Mouse (Mus musculus): ENCODE data around the gene Erc2. TPM values are rescaled to one million over a fixed set of nuclear protein-coding genes. Genes with fewer than 3 reads are reported as not detected.

The Erc2 gene
- total and polyA plus RNA-seq, 2 experiments = 6.1 to 7.0 TPM

DNA sequence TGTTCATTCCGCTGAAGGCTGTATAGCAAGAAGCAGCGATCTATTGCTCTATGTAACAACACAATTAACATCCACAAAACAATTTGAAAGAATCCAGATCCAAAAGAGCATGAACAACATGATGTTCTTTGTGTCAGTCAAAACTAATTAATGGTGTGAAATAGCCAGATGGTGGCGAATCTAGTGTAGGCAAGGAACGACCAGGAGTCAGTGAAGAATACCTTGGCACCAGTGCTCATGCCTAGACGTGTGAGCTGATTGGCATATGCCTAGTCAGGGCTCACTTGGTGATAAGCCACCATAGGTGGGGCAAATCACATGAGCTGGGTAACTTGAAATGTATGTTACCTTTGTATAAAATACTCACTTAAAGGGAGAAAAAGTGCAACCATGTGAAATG lies 265.3 kb downstream of the Erc2 start:
- H3K4me1 ChIP-seq (ENCODE audit: control insufficient read depth, insufficient read depth, low read length) = no peaks in the 10 kb centered on the region
- no peak for DNase-seq (ENCODE audit: extremely low read depth, low read depth, low spot score)
- no peaks in the 10 kb centered on the region for H3K27me3 ChIP-seq (ENCODE audit: control insufficient read depth, insufficient read depth, low read length)
- H3K27ac ChIP-seq (replicated peaks; ENCODE audit: insufficient read depth, low read depth, low read length) = no peak overlapping the region
- WGBS = 87% methylated on average over 5 of the region's 5 CpGs
- H3K79me2 ChIP-seq (ENCODE audit: control insufficient read depth, insufficient read depth, low read length) = no peaks in the 10 kb centered on the region
- no peak for TF ChIP-seq POLR2A (IDR thresholded peaks at IDR 0.05; ENCODE audit: extremely low read depth, insufficient read depth, low read length)
- TF ChIP-seq CTCF (IDR thresholded peaks at IDR 0.05; ENCODE audit: low read depth, low read length) = no peak
- H3K36me3 ChIP-seq (ENCODE audit: control insufficient read depth, insufficient read depth, low read length) = no peaks in the 10 kb centered on the region
- no peak overlapping the region for H3K4me3 ChIP-seq (ENCODE audit: insufficient read depth, low read depth, low read length)
- no peak overlapping the region for H3K9ac ChIP-seq (ENCODE audit: low read depth, low read length)

DNA sequence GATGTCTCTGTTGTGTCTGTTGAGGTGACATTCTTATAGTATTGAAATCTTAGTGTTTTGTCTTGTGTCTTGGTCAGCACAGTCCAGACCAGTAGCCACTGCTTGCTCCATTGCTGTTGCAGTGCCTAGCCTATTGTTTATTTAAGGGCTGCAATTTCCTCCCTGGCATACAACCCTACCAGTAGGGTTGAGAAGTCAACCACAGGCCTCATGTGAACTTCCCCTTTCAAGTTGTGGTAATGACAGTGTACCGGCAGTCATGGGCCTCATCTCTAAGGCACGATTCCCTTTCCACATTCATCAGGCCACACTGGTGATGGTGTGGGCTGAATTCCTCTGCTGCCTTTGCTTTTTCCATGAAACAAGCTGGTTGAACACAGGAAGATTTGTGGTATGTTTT lies 267.4 kb downstream of the Erc2 start:
- DNase-seq (ENCODE audit: extremely low read depth, low read depth, low spot score) = no peak
- no peak overlapping the region for H3K9ac ChIP-seq (ENCODE audit: low read depth, low read length)
- no peaks in the 10 kb centered on the region for H3K36me3 ChIP-seq (ENCODE audit: control insufficient read depth, insufficient read depth, low read length)
- TF ChIP-seq CTCF (IDR thresholded peaks at IDR 0.05; ENCODE audit: low read depth, low read length) = no peak
- TF ChIP-seq POLR2A (IDR thresholded peaks at IDR 0.05; ENCODE audit: extremely low read depth, insufficient read depth, low read length) = no peak
- H3K27ac ChIP-seq (replicated peaks; ENCODE audit: insufficient read depth, low read depth, low read length) = no peak overlapping the region
- H3K4me3 ChIP-seq (ENCODE audit: insufficient read depth, low read depth, low read length) = no peak overlapping the region
- no peaks in the 10 kb centered on the region for H3K4me1 ChIP-seq (ENCODE audit: control insufficient read depth, insufficient read depth, low read length)
- no peaks in the 10 kb centered on the region for H3K79me2 ChIP-seq (ENCODE audit: control insufficient read depth, insufficient read depth, low read length)
- no peaks in the 10 kb centered on the region for H3K27me3 ChIP-seq (ENCODE audit: control insufficient read depth, insufficient read depth, low read length)
- 80% methylated on average over 2 of the region's 2 CpGs for WGBS

DNA sequence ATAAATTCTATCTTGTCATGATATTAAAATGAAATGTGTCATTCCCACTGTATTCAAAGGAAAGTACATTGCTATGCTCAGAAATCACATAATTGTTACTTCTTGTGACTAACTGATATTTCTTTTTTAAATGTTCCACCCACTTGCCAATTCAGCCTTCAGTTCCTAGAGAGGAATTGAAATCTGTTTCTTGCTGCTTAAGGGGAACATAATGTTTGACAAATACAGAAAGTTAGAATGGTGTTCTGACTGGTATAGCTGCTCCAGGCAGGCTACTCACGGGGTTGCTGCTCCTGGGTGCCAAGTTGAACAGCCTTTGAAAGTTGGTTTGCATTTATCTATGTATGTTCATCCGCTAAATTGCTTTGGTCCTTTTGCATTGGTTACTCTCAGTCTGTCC lies 270.2 kb downstream of the Erc2 start:
- Histone ChIP-seq H3K36me3 (ENCODE audit: control insufficient read depth, insufficient read depth, low read length) (no peaks in the 10 kb centered on the region), H3K9ac (ENCODE audit: low read depth, low read length) (no peak overlapping the region), H3K4me3 (ENCODE audit: insufficient read depth, low read depth, low read length) (no peak overlapping the region), H3K4me1 (ENCODE audit: control insufficient read depth, insufficient read depth, low read length) (no peaks in the 10 kb centered on the region; the same call in 1 of the 2 replicates), H3K27ac (replicated peaks; ENCODE audit: insufficient read depth, low read depth, low read length) (no peak overlapping the region), H3K79me2 (ENCODE audit: control insufficient read depth, insufficient read depth, low read length) (no peaks in the 10 kb centered on the region), H3K27me3 (ENCODE audit: control insufficient read depth, insufficient read depth, low read length) (no peaks in the 10 kb centered on the region)
- no peak for DNase-seq (ENCODE audit: extremely low read depth, low read depth, low spot score)
- TF ChIP-seq CTCF (IDR thresholded peaks at IDR 0.05; ENCODE audit: low read depth, low read length) = no peak
- no peak for TF ChIP-seq POLR2A (IDR thresholded peaks at IDR 0.05; ENCODE audit: extremely low read depth, insufficient read depth, low read length)
- WGBS = 82% methylated on average over 2 of the region's 2 CpGs

DNA sequence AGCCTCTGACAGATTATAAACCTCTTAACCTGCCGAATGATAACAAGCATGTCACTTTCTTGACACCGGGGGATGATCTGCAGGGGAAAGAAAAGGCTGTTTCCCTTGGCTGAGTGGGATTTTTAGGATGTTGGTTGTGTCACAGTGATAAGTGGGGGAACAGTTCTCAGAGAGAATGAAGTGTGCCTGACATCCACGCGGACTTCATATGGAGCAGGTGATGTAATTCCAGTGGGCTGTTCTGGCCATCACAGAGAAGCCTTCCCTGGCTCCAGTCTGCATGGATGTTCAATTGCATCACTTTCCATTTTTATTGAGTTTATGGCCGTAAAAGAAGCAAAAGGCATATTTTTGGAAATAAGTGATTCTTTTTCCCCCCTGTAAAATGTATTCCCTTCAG lies 279.5 kb downstream of the Erc2 start:
- DNase-seq (ENCODE audit: extremely low read depth, low read depth, low spot score) = no peak
- Histone ChIP-seq H3K4me3 (ENCODE audit: insufficient read depth, low read depth, low read length) (no peak overlapping the region), H3K36me3 (ENCODE audit: control insufficient read depth, insufficient read depth, low read length) (no peaks in the 10 kb centered on the region), H3K27me3 (ENCODE audit: control insufficient read depth, insufficient read depth, low read length) (no peaks in the 10 kb centered on the region), H3K27ac (replicated peaks; ENCODE audit: insufficient read depth, low read depth, low read length) (no peak overlapping the region), H3K79me2 (ENCODE audit: control insufficient read depth, insufficient read depth, low read length) (no peaks in the 10 kb centered on the region), H3K4me1 (ENCODE audit: control insufficient read depth, insufficient read depth, low read length) (no peaks in the 10 kb centered on the region; the same call in 1 of the 2 replicates), H3K9ac (ENCODE audit: low read depth, low read length) (no peak overlapping the region)
- TF ChIP-seq CTCF (IDR thresholded peaks at IDR 0.05; ENCODE audit: low read depth, low read length) (no peak), POLR2A (IDR thresholded peaks at IDR 0.05; ENCODE audit: extremely low read depth, insufficient read depth, low read length) (no peak)
- 70% methylated on average over 5 of the region's 5 CpGs for WGBS

DNA sequence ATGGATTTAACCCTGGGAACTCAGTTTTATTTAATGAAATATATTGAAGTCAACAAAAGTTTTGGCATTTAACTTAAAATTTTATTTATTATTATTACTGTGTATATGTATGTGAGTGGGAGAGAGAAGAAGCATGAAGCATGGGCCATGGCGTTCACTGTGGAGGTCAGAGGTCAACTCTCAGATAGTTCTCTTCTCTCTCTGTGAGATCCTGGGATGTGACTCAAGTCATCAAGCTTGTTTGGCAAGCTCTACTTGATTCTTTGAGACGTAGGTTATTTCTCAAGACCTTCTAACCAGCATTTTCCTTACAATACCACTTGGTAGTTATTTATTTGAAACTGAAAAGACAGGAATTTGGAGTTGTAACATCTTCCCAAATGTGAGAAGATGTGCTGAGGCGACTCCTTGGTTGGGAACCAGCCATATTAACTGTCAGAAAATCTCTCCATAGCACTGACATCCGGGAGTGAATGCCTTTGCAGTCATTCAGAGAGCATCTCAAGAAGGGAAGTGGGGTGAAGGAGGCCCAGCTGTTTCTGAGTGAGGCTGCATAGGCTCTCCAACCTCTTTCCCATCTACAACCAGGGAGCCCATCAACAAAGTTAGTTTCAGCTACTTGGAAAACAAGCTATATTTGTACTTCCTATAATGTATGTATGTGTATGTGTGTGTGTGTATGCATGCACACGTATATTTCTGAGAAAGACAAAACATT lies 299.6 kb downstream of the Erc2 start:
- Histone ChIP-seq H3K36me3 (ENCODE audit: control insufficient read depth, insufficient read depth, low read length) (peaks cover 3% of the 10 kb centered on the region; the same call in 1 of the 2 replicates), H3K27me3 (ENCODE audit: control insufficient read depth, insufficient read depth, low read length) (peaks cover 3% of the 10 kb centered on the region; the same call in 1 of the 2 replicates), H3K4me1 (ENCODE audit: control insufficient read depth, insufficient read depth, low read length) (no peaks in the 10 kb centered on the region), H3K9ac (ENCODE audit: low read depth, low read length) (no peak overlapping the region), H3K79me2 (ENCODE audit: control insufficient read depth, insufficient read depth, low read length) (no peaks in the 10 kb centered on the region), H3K4me3 (ENCODE audit: insufficient read depth, low read depth, low read length) (no peak overlapping the region), H3K27ac (replicated peaks; ENCODE audit: insufficient read depth, low read depth, low read length) (no peak overlapping the region)
- DNase-seq (ENCODE audit: extremely low read depth, low read depth, low spot score) = no peak
- TF ChIP-seq CTCF (IDR thresholded peaks at IDR 0.05; ENCODE audit: low read depth, low read length) (no peak), POLR2A (IDR thresholded peaks at IDR 0.05; ENCODE audit: extremely low read depth, insufficient read depth, low read length) (no peak)
- WGBS = 85% methylated on average over 5 of the region's 5 CpGs

DNA sequence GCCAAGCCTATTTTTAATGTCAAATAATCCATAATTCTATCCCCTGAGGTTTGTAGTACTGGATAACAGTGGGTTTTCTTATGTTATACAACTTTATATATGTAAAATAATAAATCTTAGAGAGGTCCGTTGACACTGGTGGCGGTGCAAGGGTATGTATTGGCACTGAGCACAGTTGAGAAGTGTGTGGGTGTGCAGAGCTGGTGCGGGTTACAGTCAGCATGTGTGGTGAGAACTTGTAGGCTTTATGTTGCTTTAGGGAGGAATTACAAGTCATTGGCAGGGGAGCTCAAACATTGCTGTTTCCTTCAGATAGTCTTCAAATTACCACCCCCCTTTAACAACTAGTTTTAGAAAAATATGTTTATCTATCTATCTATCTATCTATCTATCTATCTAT lies 305.1 kb downstream of the Erc2 start:
- WGBS = 97% methylated on average over 3 of the region's 3 CpGs
- Histone ChIP-seq H3K27me3 (ENCODE audit: control insufficient read depth, insufficient read depth, low read length) (peaks cover 3% of the 10 kb centered on the region; the same call in 1 of the 2 replicates), H3K4me1 (ENCODE audit: control insufficient read depth, insufficient read depth, low read length) (no peaks in the 10 kb centered on the region), H3K9ac (ENCODE audit: low read depth, low read length) (no peak overlapping the region), H3K36me3 (ENCODE audit: control insufficient read depth, insufficient read depth, low read length) (peaks cover 3% of the 10 kb centered on the region; the same call in 1 of the 2 replicates), H3K27ac (replicated peaks; ENCODE audit: insufficient read depth, low read depth, low read length) (no peak overlapping the region), H3K79me2 (ENCODE audit: control insufficient read depth, insufficient read depth, low read length) (no peaks in the 10 kb centered on the region), H3K4me3 (ENCODE audit: insufficient read depth, low read depth, low read length) (no peak overlapping the region)
- DNase-seq (ENCODE audit: extremely low read depth, low read depth, low spot score) = no peak
- no peak for TF ChIP-seq POLR2A (IDR thresholded peaks at IDR 0.05; ENCODE audit: extremely low read depth, insufficient read depth, low read length)
- TF ChIP-seq CTCF (IDR thresholded peaks at IDR 0.05; ENCODE audit: low read depth, low read length) = no peak
